Mouse (Mus musculus): ENCODE measurements at regions not wholly inside any gene's neighbourhood (a gene's known extent, or its start where the extent isn't known, plus 50 kb on each side); places are given as distances from the start of the nearest gene placed in this dataset.

GRCm38 (mm10) chr6:67114753-67115152 lies 77.5 kb upstream of the Gadd45a start:
- Histone ChIP-seq H3K4me2 (ENCODE audit: low read depth, severe bottlenecking) (no peak overlapping the region), H3K27ac (replicated peaks; ENCODE audit: low read depth, low read length) (no peak overlapping the region), H3K4me1 (ENCODE audit: control insufficient read depth, insufficient read depth, low read length) (peaks cover 4% of the 10 kb centered on the region; the same call in 1 of the 2 replicates), H3K4me3 (ENCODE audit: low read depth, low read length) (no peak overlapping the region), H3K9ac (ENCODE audit: low read length) (no peak overlapping the region), H3K9me3 (ENCODE audit: control insufficient read depth, low read length) (no peaks in the 10 kb centered on the region), H3K36me3 (ENCODE audit: control insufficient read depth, insufficient read depth, low read length) (no peaks in the 10 kb centered on the region), H3K27me3 (ENCODE audit: control insufficient read depth, insufficient read depth, low read length) (no peaks in the 10 kb centered on the region)
- ATAC-seq (ENCODE audit: insufficient number of reproducible peaks, low FRiP score, low TSS enrichment, low read depth) (no peak), DNase-seq (ENCODE audit: low spot score) (no peak)
- 91% methylated on average over 4 of the region's 4 CpGs for WGBS

- H3K9me3 ChIP-seq (ENCODE audit: control insufficient read depth, low read length) = no peaks in the 10 kb centered on the region
- H3K4me3 ChIP-seq (ENCODE audit: low read depth, low read length) = peak overlapping the region; percentile 14; the same call in 1 of the 2 replicates
- no peaks in the 10 kb centered on the region for H3K36me3 ChIP-seq (ENCODE audit: control insufficient read depth, insufficient read depth, low read length)
- peak overlapping the region; percentile 50 for H3K4me2 ChIP-seq (ENCODE audit: low read depth, severe bottlenecking)
- peak; percentile 58; the same call in 1 of the 2 replicates for ATAC-seq (ENCODE audit: insufficient number of reproducible peaks, low FRiP score, low TSS enrichment, low read depth)
- H3K27ac ChIP-seq (replicated peaks; ENCODE audit: low read depth, low read length) = no peak overlapping the region
- DNase-seq (ENCODE audit: low spot score) = peak; percentile 50
- H3K9ac ChIP-seq (ENCODE audit: low read length) = 0 out of 2 replicates have a peak overlapping the region, but pooled peaks have one; percentile 37
- H3K27me3 ChIP-seq (ENCODE audit: control insufficient read depth, insufficient read depth, low read length) = no peaks in the 10 kb centered on the region
- 6% methylated on average over 26 of the region's 26 CpGs for WGBS
- peaks cover 4% of the 10 kb centered on the region; the same call in 1 of the 2 replicates for H3K4me1 ChIP-seq (ENCODE audit: control insufficient read depth, insufficient read depth, low read length)
Measured at GRCm38 (mm10) chr6:67113686-67114278, 76.5 kb upstream of the Gadd45a start.

- no peak for ATAC-seq (ENCODE audit: insufficient number of reproducible peaks, low FRiP score, low TSS enrichment, low read depth)
- Histone ChIP-seq H3K4me1 (ENCODE audit: control insufficient read depth, insufficient read depth, low read length) (peaks cover 4% of the 10 kb centered on the region; the same call in 1 of the 2 replicates), H3K9ac (ENCODE audit: low read length) (no peak overlapping the region), H3K27me3 (ENCODE audit: control insufficient read depth, insufficient read depth, low read length) (no peaks in the 10 kb centered on the region), H3K4me3 (ENCODE audit: low read depth, low read length) (no peak overlapping the region), H3K36me3 (ENCODE audit: control insufficient read depth, insufficient read depth, low read length) (no peaks in the 10 kb centered on the region), H3K9me3 (ENCODE audit: control insufficient read depth, low read length) (no peaks in the 10 kb centered on the region), H3K27ac (replicated peaks; ENCODE audit: low read depth, low read length) (no peak overlapping the region), H3K4me2 (ENCODE audit: low read depth, severe bottlenecking) (peak overlapping the region; percentile 50)
- DNase-seq (ENCODE audit: low spot score) = no peak
- WGBS = 69% methylated on average over 4 of the region's 4 CpGs
Measured at GRCm38 (mm10) chr6:67113261-67113660, 76.0 kb upstream of the Gadd45a start.

GRCm38 (mm10) chr6:67112311-67112710 lies 75.1 kb upstream of the Gadd45a start:
- ATAC-seq (ENCODE audit: insufficient number of reproducible peaks, low FRiP score, low TSS enrichment, low read depth) (no peak), DNase-seq (ENCODE audit: low spot score) (no peak)
- H3K27ac ChIP-seq (replicated peaks; ENCODE audit: low read depth, low read length) = no peak overlapping the region
- H3K36me3 ChIP-seq (ENCODE audit: control insufficient read depth, insufficient read depth, low read length) = no peaks in the 10 kb centered on the region
- 53% methylated on average over 6 of the region's 6 CpGs for WGBS
- H3K9ac ChIP-seq (ENCODE audit: low read length) = no peak overlapping the region
- H3K4me2 ChIP-seq (ENCODE audit: low read depth, severe bottlenecking) = no peak overlapping the region
- no peaks in the 10 kb centered on the region for H3K27me3 ChIP-seq (ENCODE audit: control insufficient read depth, insufficient read depth, low read length)
- peaks cover 4% of the 10 kb centered on the region; the same call in 1 of the 2 replicates for H3K4me1 ChIP-seq (ENCODE audit: control insufficient read depth, insufficient read depth, low read length)
- no peaks in the 10 kb centered on the region for H3K9me3 ChIP-seq (ENCODE audit: control insufficient read depth, low read length)
- H3K4me3 ChIP-seq (ENCODE audit: low read depth, low read length) = no peak overlapping the region

- ATAC-seq (ENCODE audit: insufficient number of reproducible peaks, low FRiP score, low TSS enrichment, low read depth) = no peak
- 83% methylated on average over 2 of the region's 2 CpGs for WGBS
- no peaks in the 10 kb centered on the region for H3K27me3 ChIP-seq (ENCODE audit: control insufficient read depth, insufficient read depth, low read length)
Measured at GRCm38 (mm10) chr6:67111581-67111980, 74.3 kb upstream of the Gadd45a start.

GRCm38 (mm10) chr6:67110391-67110790 lies 73.1 kb upstream of the Gadd45a start:
- H3K27ac ChIP-seq (replicated peaks; ENCODE audit: low read depth, low read length) = no peak overlapping the region
- no peak for ATAC-seq (ENCODE audit: insufficient number of reproducible peaks, low FRiP score, low TSS enrichment, low read depth)
- H3K36me3 ChIP-seq (ENCODE audit: control insufficient read depth, insufficient read depth, low read length) = no peaks in the 10 kb centered on the region
- H3K9ac ChIP-seq (ENCODE audit: low read length) = no peak overlapping the region
- no peak for DNase-seq (ENCODE audit: low spot score)
- no peak overlapping the region for H3K4me2 ChIP-seq (ENCODE audit: low read depth, severe bottlenecking)
- 48% methylated on average over 1 of the region's 1 CpGs for WGBS
- H3K4me1 ChIP-seq (ENCODE audit: control insufficient read depth, insufficient read depth, low read length) = peaks cover 4% of the 10 kb centered on the region; the same call in 1 of the 2 replicates
- H3K27me3 ChIP-seq (ENCODE audit: control insufficient read depth, insufficient read depth, low read length) = no peaks in the 10 kb centered on the region
- no peaks in the 10 kb centered on the region for H3K9me3 ChIP-seq (ENCODE audit: control insufficient read depth, low read length)
- H3K4me3 ChIP-seq (ENCODE audit: low read depth, low read length) = no peak overlapping the region

More at GRCm38 (mm10) chr6:67111581-67111980, 74.3 kb upstream of the Gadd45a start:
- DNase-seq (ENCODE audit: low spot score) = no peak
- H3K4me3 ChIP-seq (ENCODE audit: low read depth, low read length) = no peak overlapping the region
- H3K36me3 ChIP-seq (ENCODE audit: control insufficient read depth, insufficient read depth, low read length) = no peaks in the 10 kb centered on the region
- H3K27ac ChIP-seq (replicated peaks; ENCODE audit: low read depth, low read length) = no peak overlapping the region
- H3K4me2 ChIP-seq (ENCODE audit: low read depth, severe bottlenecking) = no peak overlapping the region
- peaks cover 4% of the 10 kb centered on the region; the same call in 1 of the 2 replicates for H3K4me1 ChIP-seq (ENCODE audit: control insufficient read depth, insufficient read depth, low read length)
- no peaks in the 10 kb centered on the region for H3K9me3 ChIP-seq (ENCODE audit: control insufficient read depth, low read length)
- no peak overlapping the region for H3K9ac ChIP-seq (ENCODE audit: low read length)

GRCm38 (mm10) chr6:67109774-67110173 lies 72.5 kb upstream of the Gadd45a start:
- Histone ChIP-seq H3K4me2 (ENCODE audit: low read depth, severe bottlenecking) (no peak overlapping the region), H3K27me3 (ENCODE audit: control insufficient read depth, insufficient read depth, low read length) (no peaks in the 10 kb centered on the region), H3K4me1 (ENCODE audit: control insufficient read depth, insufficient read depth, low read length) (peaks cover 4% of the 10 kb centered on the region; the same call in 1 of the 2 replicates), H3K4me3 (ENCODE audit: low read depth, low read length) (no peak overlapping the region), H3K9me3 (ENCODE audit: control insufficient read depth, low read length) (no peaks in the 10 kb centered on the region), H3K27ac (replicated peaks; ENCODE audit: low read depth, low read length) (no peak overlapping the region), H3K9ac (ENCODE audit: low read length) (no peak overlapping the region), H3K36me3 (ENCODE audit: control insufficient read depth, insufficient read depth, low read length) (no peaks in the 10 kb centered on the region)
- WGBS = 72% methylated on average over 4 of the region's 4 CpGs
- no peak for ATAC-seq (ENCODE audit: insufficient number of reproducible peaks, low FRiP score, low TSS enrichment, low read depth)
- no peak for DNase-seq (ENCODE audit: low spot score)

GRCm38 (mm10) chr6:67107517-67107916 lies 70.3 kb upstream of the Gadd45a start:
- ATAC-seq (ENCODE audit: insufficient number of reproducible peaks, low FRiP score, low TSS enrichment, low read depth) (no peak), DNase-seq (ENCODE audit: low spot score) (no peak)
- 92% methylated on average over 4 of the region's 4 CpGs for WGBS
- no peak overlapping the region for H3K4me3 ChIP-seq (ENCODE audit: low read depth, low read length)
- no peak overlapping the region for H3K27ac ChIP-seq (replicated peaks; ENCODE audit: low read depth, low read length)
- no peaks in the 10 kb centered on the region for H3K4me1 ChIP-seq (ENCODE audit: control insufficient read depth, insufficient read depth, low read length)
- no peak overlapping the region for H3K4me2 ChIP-seq (ENCODE audit: low read depth, severe bottlenecking)
- no peaks in the 10 kb centered on the region for H3K27me3 ChIP-seq (ENCODE audit: control insufficient read depth, insufficient read depth, low read length)
- H3K36me3 ChIP-seq (ENCODE audit: control insufficient read depth, insufficient read depth, low read length) = no peaks in the 10 kb centered on the region
- H3K9ac ChIP-seq (ENCODE audit: low read length) = no peak overlapping the region
- no peaks in the 10 kb centered on the region for H3K9me3 ChIP-seq (ENCODE audit: control insufficient read depth, low read length)

- H3K4me3 ChIP-seq (ENCODE audit: low read depth, low read length) = no peak overlapping the region
- H3K4me1 ChIP-seq (ENCODE audit: control insufficient read depth, insufficient read depth, low read length) = no peaks in the 10 kb centered on the region
- H3K9me3 ChIP-seq (ENCODE audit: control insufficient read depth, low read length) = no peaks in the 10 kb centered on the region
- WGBS = 95% methylated on average over 2 of the region's 2 CpGs
- H3K4me2 ChIP-seq (ENCODE audit: low read depth, severe bottlenecking) = no peak overlapping the region
- ATAC-seq (ENCODE audit: insufficient number of reproducible peaks, low FRiP score, low TSS enrichment, low read depth) (no peak), DNase-seq (ENCODE audit: low spot score) (no peak)
- H3K27ac ChIP-seq (replicated peaks; ENCODE audit: low read depth, low read length) = no peak overlapping the region
- H3K9ac ChIP-seq (ENCODE audit: low read length) = no peak overlapping the region
- no peaks in the 10 kb centered on the region for H3K36me3 ChIP-seq (ENCODE audit: control insufficient read depth, insufficient read depth, low read length)
- H3K27me3 ChIP-seq (ENCODE audit: control insufficient read depth, insufficient read depth, low read length) = no peaks in the 10 kb centered on the region
Measured at GRCm38 (mm10) chr6:67106493-67106892, 69.2 kb upstream of the Gadd45a start.

Data from limb, embryonic 11.5 days (tissue).